Mouse (Mus musculus): ENCODE results near the gene Trp53bp1.

The Trp53bp1 gene

GRCm38 (mm10) chr2:121271236-121271927 is at the start of gene Trp53bp1:
TSS of gene Trp53bp1 (minus strand) at chr2:121271407.
- CTCF ChIA-PET: no interaction called here

- CTCF ChIA-PET: interaction anchor here (0.8 kb wide), 1 partner anchor 532 kb away, joined by 3 read pairs; no protein-coding TSS in a partner anchor
These were observed 45.1 kb upstream of the Trp53bp1 start for GRCm38 (mm10) chr2:121316278-121316677.

GRCm38 (mm10) chr2:121308997-121309416 is 37.8 kb upstream of the Trp53bp1 start:
- CTCF ChIA-PET: no interaction called here

GRCm38 (mm10) chr2:121300036-121300435 is 28.8 kb upstream of the Trp53bp1 start:
- CTCF ChIA-PET: no interaction called here

- CTCF ChIA-PET: no interaction called here
These were observed 28.3 kb upstream of the Trp53bp1 start for GRCm38 (mm10) chr2:121299471-121299870.

- CTCF ChIA-PET: no interaction called here
These were observed 26.9 kb upstream of the Trp53bp1 start for GRCm38 (mm10) chr2:121298131-121298530.

- CTCF ChIA-PET: no interaction called here
These were observed 26.5 kb upstream of the Trp53bp1 start for GRCm38 (mm10) chr2:121297701-121298100.

GRCm38 (mm10) chr2:121296754-121297231 is 25.6 kb upstream of the Trp53bp1 start:
- CTCF ChIA-PET: no interaction called here

- CTCF ChIA-PET: no interaction called here
These were observed 24.7 kb upstream of the Trp53bp1 start for GRCm38 (mm10) chr2:121295608-121296571.

GRCm38 (mm10) chr2:121294753-121295607 is 23.8 kb upstream of the Trp53bp1 start:
- CTCF ChIA-PET: no interaction called here

- CTCF ChIA-PET: interaction anchor here (0.5 kb wide), 1 partner anchor 28 kb away, joined by 5 read pairs; no protein-coding TSS in a partner anchor
These were observed 23.0 kb upstream of the Trp53bp1 start for GRCm38 (mm10) chr2:121294182-121294581.

GRCm38 (mm10) chr2:121292316-121293013 is 21.3 kb upstream of the Trp53bp1 start:
- CTCF ChIA-PET: no interaction called here

- CTCF ChIA-PET: interaction anchor here (0.5 to 1.9 kb wide), 2 partner anchors 68 to 123 kb away, joined by 4 to 13 read pairs; no protein-coding TSS in a partner anchor
These were observed 18.7 kb upstream of the Trp53bp1 start for GRCm38 (mm10) chr2:121289730-121290540.

- CTCF ChIA-PET: interaction anchor here (1.9 kb wide), 1 partner anchor 69 kb away, joined by 4 read pairs; no protein-coding TSS in a partner anchor
These were observed 17.9 kb upstream of the Trp53bp1 start, which contains the start of gene Map1a for GRCm38 (mm10) chr2:121288901-121289729. TSS of gene Map1a (plus strand) at chr2:121289600.

GRCm38 (mm10) chr2:121287850-121288249 is 16.6 kb upstream of the Trp53bp1 start:
- CTCF ChIA-PET: no interaction called here

GRCm38 (mm10) chr2:121271928-121272516 is 815 bp upstream of the Trp53bp1 start:
- CTCF ChIA-PET: no interaction called here

- CTCF ChIA-PET: no interaction called here
These were observed 529 bp downstream of the Trp53bp1 start for GRCm38 (mm10) chr2:121270521-121271235.

GRCm38 (mm10) chr2:121268446-121268845 is 2.8 kb downstream of the Trp53bp1 start:
- CTCF ChIA-PET: no interaction called here
